Mouse (Mus musculus) cerebellum, postnatal 36 days (tissue): ENCODE data around the gene Synrg.

ENCODE experiments used
- DNase-seq, 2 experiments: peaks; one replicate each; pipeline ENCODE4 v3.0.0; 2021 to 2022; ENCODE audit warnings: mixed read lengths in 2 of 2

The Synrg gene

DNA sequence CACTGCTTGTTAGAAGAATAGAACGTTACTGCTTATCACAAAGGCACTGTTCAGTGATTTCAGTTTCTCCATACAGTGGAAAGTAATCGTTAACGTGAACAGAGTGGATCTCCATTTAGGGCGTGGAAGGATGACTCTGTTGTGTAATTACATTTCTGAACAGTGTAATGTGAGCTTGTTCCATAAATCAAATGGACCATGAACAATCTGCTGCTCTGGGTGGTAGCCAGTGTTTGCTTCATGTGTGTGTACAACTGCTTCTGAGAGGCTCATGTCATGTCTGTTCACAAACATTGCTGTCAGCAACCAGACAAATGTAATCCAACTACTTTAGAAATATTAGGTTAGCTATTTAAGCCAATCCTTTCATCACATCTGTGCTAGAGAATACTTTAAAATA, 27.5 kb downstream of the Synrg start:
- DNase-seq: peak; percentile 20 to 37

- DNase-seq: no peak
Observed at GRCm38 (mm10) chr11:83993428-83993827, 29.2 kb downstream of the Synrg start.

DNA sequence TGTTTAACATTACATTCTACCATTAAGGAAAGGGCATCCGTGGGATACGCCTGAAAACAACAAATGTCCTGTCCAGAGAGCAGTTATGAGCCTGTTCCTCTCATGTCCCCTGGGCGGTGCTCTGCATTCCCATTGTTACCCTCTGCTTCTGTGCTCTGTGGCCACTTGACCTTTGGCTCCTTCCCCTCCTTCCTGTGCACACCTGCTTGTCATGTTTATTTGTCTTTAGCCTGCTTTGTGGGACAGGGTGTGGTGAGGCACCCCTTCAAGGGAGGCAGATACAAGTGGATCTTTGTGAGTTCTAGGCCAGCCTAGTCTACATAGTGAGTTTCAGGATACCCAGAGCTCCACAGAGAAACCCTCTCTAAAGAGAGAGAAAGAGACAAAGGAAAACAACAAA, 30.3 kb downstream of the Synrg start:
- DNase-seq: no peak

DNA sequence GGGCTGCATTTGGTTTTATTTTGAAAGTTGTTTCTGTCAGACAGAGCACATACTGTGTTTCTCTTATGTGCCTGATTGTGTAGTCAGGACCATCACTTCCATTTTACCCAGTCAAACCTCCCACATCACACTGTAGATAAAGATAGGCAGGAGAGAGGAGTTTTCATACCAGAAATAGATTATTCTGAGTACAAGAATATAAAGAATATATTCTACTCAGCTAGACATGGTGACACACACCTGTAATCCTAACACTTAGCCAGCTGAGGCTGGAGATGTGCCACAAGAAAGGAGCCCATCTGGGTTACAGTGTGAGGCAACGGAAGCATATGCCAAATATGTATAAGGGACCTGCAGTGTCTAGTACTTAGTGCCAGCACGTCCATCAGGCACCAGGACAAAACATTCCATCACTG, 31.3 kb downstream of the Synrg start:
- no peak for DNase-seq

GRCm38 (mm10) chr11:83997171-83997868, 33.1 kb downstream of the Synrg start:
- no peak for DNase-seq

DNA sequence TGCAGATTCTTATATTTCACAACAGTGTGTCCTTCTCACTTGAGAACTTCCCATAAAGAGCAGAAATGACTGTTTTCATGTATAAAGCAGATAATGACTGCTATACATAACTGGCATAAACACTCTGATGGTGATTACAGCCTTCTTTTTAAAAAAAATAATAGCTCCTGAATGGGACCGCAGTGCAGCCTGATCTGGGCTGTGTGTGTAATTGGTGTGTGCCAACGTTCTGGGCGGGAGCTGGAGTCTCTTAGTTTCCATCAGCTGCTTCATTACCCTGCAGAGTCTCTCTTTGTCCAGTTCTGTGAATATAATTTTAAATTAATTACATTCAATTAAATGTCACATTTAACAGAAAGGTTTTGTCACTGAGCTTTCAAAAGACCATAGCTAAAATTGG, 34.8 kb downstream of the Synrg start:
- DNase-seq: no peak

DNA sequence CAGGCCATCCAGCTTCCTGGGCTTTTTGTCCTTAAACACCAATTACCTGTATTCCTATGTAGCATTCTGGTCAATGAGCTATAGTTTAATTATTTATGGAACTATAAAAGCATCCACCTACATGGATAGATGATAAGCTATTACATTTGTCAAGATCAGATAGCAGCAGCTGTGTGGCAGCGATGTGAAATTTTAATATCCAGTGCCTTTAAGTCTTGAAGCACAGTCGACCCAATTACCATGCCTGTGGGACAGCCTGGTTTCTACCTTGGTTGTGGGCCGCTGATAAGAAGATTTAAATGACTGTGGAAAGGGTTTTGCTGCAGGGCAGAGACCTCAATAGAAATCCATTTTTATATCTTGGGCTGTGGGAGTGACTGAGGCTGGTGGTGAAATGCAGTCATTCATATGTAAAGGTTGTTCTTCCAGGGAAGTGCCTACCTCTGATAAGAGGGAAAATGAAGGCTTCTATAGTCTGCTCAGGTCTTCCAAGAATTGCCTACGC, 35.2 kb downstream of the Synrg start:
- no peak for DNase-seq

DNA sequence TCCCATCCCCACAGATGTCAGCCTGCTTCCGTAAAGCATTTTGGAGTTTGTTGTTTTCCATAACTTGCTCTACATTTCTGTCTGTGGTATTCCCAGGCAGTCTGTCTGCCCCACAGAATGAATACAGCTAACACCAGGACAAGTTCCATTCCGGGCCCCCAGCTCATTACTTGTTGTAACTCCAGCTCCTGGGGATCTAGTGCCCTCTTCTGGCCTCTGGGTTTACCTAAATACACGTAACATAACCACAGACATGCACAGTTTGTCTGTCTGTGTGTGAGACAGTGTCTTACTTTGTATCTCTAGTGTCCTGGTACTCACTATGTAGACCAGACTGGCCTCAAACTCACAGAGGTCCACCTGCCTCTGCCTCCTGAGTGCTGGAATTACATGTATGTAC, 37.0 kb downstream of the Synrg start:
- no peak for DNase-seq

- DNase-seq: no peak
Observed at GRCm38 (mm10) chr11:84003986-84004385, 39.8 kb downstream of the Synrg start.

DNA sequence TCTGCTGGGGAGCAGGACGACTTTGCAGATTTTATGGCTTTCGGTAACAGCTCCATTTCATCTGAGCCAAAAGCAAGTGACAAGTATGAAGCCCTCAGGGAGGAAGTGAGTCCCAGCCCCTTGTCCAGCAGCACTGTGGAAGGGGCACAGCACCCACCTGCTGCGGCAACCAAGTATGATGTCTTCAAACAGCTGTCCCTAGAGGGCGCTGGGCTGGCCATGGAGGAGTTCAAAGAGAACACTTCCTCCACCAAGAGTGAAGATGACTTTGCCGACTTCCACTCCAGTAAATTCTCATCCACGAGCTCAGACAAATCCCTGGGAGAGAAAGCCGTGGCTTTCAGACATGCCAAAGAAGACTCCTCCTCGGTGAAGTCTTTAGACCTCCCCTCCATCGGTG, 44.8 kb downstream of the Synrg start:
- DNase-seq: no peak

DNA sequence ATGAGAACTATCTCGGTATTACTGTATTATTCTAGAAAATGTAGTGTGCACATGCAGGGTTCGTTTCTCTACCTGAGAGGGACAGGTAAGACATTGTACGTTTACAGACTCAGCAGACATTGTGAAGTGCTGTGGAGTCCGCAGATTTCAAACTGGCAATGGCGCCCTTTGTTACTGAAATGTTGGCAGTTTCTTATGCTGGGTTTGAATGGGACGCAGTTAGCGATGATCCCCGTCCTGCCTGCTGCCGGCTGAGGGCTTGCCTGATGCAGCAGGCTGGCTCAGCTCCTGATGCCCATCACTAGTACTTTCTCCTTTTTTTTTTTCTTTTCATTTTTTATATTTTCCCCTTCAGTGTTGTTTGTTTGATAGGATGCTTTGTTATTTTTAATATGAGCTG, 46.2 kb downstream of the Synrg start:
- DNase-seq: no peak

GRCm38 (mm10) chr11:84011050-84011449, 46.8 kb downstream of the Synrg start:
- DNase-seq: no peak

DNA sequence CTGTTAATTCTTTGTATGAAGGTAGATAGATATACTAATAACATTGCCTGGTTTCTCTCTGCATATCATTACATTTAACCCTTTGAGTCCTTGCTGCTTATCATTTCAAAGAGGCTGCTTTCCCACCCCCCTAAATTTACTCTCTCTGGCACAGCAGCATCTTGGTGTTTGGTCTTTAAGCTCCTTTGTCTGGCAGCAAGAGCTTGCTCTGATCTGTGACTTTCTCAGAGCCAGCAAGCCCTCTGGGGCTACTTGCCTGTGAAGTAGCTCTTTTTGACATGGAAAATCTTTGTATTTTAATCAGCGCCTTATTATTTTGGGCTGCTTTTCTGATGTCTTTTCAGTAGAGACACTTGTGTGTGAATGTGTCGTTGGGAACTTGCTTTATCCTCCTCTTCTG, 47.3 kb downstream of the Synrg start:
- no peak for DNase-seq

GRCm38 (mm10) chr11:84013105-84013504, 48.9 kb downstream of the Synrg start:
- DNase-seq: peak; percentile 49 to 69

DNA sequence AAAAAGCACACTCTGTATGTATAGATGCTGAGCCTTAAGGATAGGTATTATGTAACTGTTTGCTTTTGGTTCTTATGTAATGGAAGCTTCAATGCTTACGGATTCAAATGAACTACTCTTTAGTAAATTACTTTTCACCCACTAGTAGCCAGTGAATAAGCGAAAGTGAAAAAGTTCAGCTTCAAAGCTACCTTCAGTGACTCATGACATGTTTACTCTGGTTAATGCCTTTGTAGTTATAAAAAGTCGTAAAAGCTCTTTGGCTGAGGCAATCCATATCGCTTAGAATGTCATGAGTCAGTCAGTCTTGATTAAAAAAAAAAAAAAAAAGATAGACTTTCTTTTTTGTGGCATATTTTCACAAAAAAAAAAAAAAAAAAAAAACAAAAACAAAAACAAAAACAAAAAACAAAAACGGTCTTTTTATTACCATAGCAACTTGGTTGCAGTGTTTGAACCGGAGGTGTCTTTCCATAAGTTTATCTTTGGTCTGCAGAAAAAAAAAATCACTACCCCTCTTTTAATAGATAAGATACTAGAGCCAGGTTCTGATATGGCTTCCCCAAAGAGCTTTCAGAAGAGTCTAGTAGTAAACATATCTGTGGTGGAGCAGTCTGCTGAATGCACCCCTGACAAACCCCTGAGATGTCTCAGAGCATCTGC, 52.0 kb downstream of the Synrg start:
- no peak for DNase-seq

DNA sequence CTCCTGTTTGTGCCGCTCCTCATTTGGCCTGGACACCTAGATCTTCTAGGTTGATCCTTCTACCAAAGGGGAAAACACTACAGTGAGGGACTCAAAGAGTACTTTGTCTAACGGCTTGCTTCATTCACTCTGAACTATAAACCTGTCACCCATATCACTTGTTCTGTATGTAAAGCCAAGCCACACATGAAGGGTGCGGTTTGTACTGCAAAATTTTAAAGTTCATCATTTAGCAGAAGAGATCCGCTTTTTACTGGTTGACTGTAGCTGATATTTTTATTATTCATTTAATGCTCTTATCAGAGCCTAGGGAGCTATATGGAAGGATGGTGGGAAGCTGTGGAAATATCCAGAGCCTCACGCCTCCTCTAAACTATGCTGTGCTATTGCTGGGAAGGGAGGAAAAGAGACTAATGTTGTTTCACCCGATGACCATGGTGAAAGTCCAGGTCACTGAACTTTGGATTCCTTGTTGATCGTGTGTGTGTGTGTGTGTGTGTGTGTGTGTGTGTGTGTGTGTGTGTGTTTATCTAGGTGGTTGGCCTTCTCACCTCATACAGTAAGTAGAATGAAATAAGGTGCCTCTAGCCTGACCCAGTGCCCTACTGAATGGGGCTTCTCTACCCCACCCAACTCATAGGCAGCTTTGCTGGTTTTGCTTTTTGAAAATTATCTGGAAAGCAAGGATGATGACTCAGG, 52.7 kb downstream of the Synrg start:
- no peak for DNase-seq

GRCm38 (mm10) chr11:84027231-84027630, 63.0 kb downstream of the Synrg start:
- DNase-seq: no peak

GRCm38 (mm10) chr11:84028271-84029028, 64.2 kb downstream of the Synrg start:
- no peak for DNase-seq

GRCm38 (mm10) chr11:84031971-84032370, 67.7 kb downstream of the Synrg start:
- DNase-seq: peak; percentile 39 to 56

DNA sequence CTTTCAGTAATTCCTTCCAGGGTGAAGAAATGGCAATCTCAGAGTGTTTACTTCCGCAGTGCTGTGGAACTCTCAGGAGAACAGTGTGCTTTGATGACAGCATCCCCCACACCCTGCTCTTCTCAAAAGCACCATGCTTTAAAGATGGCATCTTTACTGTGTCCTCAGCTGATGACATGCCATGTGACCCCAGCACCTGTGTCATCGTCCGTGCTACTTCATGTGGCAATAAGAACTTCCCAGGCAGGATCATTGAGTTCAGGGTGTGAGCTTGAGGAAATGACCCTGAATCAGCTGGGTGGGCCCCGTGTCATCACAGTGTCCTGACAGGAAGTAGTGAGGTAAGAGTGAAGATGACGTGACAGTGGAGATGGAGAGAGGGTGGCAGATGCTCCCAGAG, 68.3 kb downstream of the Synrg start:
- no peak for DNase-seq

GRCm38 (mm10) chr11:84033671-84034070, 69.4 kb downstream of the Synrg start:
- DNase-seq: no peak

GRCm38 (mm10) chr11:84040621-84041020, 76.4 kb downstream of the Synrg start:
- no peak for DNase-seq
